Comparison of ENCODE assay signal across 18 mouse cellular contexts in the genomic region with DNA sequence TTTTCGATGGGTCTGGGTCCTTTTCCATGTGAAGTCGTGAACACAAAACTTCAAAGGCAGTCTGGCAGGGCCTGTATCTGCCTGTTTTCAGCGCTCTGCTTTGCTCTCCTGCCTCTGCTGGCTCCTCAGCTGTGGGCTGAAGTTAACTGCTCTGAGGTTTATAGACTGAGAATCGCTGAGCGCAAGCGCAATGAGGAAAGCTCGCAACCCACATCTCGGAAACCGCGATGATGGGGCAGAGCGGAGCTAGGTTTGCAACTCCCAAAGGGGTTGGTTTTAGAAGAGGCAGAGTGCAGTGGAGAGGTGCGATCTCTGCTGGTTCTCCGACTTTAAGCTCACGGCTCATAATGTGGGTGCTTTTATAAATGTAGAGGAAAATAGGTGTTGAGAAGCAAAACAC. TPM values are rescaled to one million over a fixed set of nuclear protein-coding genes. Genes with fewer than 3 reads are reported as not detected.
DNase-seq lines count a peak whose midpoint lies in the region; ATAC-seq and TF ChIP-seq lines count a peak whose summit lies in the region.
"Had no signal": no experiment of that assay in that cellular context is flagged by ENCODE, and none has a peak within 500 bp of the region (broad histone marks: within the 10 kb centered on the region; RNA-seq: fewer than 3 reads in every experiment).

No protein-coding gene starts in this region.

- H3K9ac ChIP-seq in lung, embryonic 14.5 days = no peak overlapping the region
- H3K9ac ChIP-seq in embryonic facial prominence, embryonic 12.5 days = no peak overlapping the region
- no peak overlapping the region for H3K9ac ChIP-seq in limb, embryonic 13.5 days
- H3K9ac ChIP-seq: intestine, embryonic 15.5 days; limb, embryonic 15.5 days had no signal

- peak; percentile 51 for DNase-seq in lung, embryonic 14.5 days
- no peak for DNase-seq in lung, postnatal 4 days
- DNase-seq in retina, postnatal 1 day = peak; percentile 39
- no peak for DNase-seq in thymus, postnatal 4 days
- DNase-seq: adrenal gland, adult 8-10 months; cerebellum, adult 9-11 months; heart, adult 2 months; heart, postnatal 10 days; layer of hippocampus, adult 9-11 months; lung, adult 2 months had no signal

- no peak for TF ChIP-seq CTCF in lung, embryonic 14.5 days (IDR thresholded peaks at IDR 0.05; ENCODE audit: low read depth)

- 2% methylated on average over 14 of the region's 14 CpGs for WGBS in lung, embryonic 14.5 days
- WGBS in embryonic facial prominence, embryonic 12.5 days = 3% methylated on average over 14 of the region's 14 CpGs
- WGBS in limb, embryonic 13.5 days = 1% methylated on average over 14 of the region's 14 CpGs

- H3K4me1 ChIP-seq in lung, embryonic 14.5 days (ENCODE audit: insufficient read depth) = no peaks in the 10 kb centered on the region; the same call in 1 of the 2 replicates
- peaks cover 9% of the 10 kb centered on the region for H3K4me1 ChIP-seq in embryonic facial prominence, embryonic 12.5 days
- peaks cover 32% of the 10 kb centered on the region for H3K4me1 ChIP-seq in limb, embryonic 13.5 days

- no peaks in the 10 kb centered on the region for H3K9me3 ChIP-seq in lung, embryonic 14.5 days (ENCODE audit: low read depth, low read length)
- no peaks in the 10 kb centered on the region for H3K9me3 ChIP-seq in embryonic facial prominence, embryonic 12.5 days
- no peaks in the 10 kb centered on the region for H3K9me3 ChIP-seq in limb, embryonic 13.5 days
- H3K9me3 ChIP-seq: intestine, embryonic 15.5 days; limb, embryonic 15.5 days had no signal

- ATAC-seq in lung, embryonic 14.5 days (ENCODE audit: insufficient read depth) = no peak
- no peak for ATAC-seq in embryonic facial prominence, embryonic 12.5 days (ENCODE audit: insufficient number of reproducible peaks, insufficient read depth, low FRiP score, low TSS enrichment)
- no peak for ATAC-seq in limb, embryonic 13.5 days (ENCODE audit: low FRiP score, low read depth)
- ATAC-seq in megakaryocyte, adult 5-6 weeks (ENCODE audit: poor library complexity, severe bottlenecking) = no peak
- ATAC-seq: intestine, embryonic 15.5 days had no signal

- H3K4me3 ChIP-seq in lung, embryonic 14.5 days (ENCODE audit: low read depth, low read length) = no peak overlapping the region
- H3K4me3 ChIP-seq in embryonic facial prominence, embryonic 12.5 days = no peak overlapping the region
- H3K4me3 ChIP-seq in limb, embryonic 13.5 days = peak overlapping the region; percentile 10; the same call in 1 of the 2 replicates
- H3K4me3 ChIP-seq: heart, adult 2 months; intestine, embryonic 15.5 days; limb, embryonic 15.5 days had no signal

- H3K27me3 ChIP-seq in lung, embryonic 14.5 days (ENCODE audit: insufficient read depth, low read length) = peaks cover 66% of the 10 kb centered on the region
- H3K27me3 ChIP-seq in embryonic facial prominence, embryonic 12.5 days = peaks cover 75% of the 10 kb centered on the region
- H3K27me3 ChIP-seq in limb, embryonic 13.5 days = peaks cover 83% of the 10 kb centered on the region

- no peak overlapping the region for H3K4me2 ChIP-seq in lung, embryonic 14.5 days
- H3K4me2 ChIP-seq in embryonic facial prominence, embryonic 12.5 days (replicated peaks) = 0 out of 2 replicates have a peak overlapping the region, but pooled peaks have one; percentile 5
- peak overlapping the region; percentile 23; the same call in 1 of the 2 replicates for H3K4me2 ChIP-seq in limb, embryonic 13.5 days (replicated peaks)
- H3K4me2 ChIP-seq: intestine, embryonic 15.5 days; limb, embryonic 15.5 days had no signal

- H3K27ac ChIP-seq in lung, embryonic 14.5 days (ENCODE audit: low read depth) = no peak overlapping the region
- no peak overlapping the region for H3K27ac ChIP-seq in embryonic facial prominence, embryonic 12.5 days
- H3K27ac ChIP-seq in limb, embryonic 13.5 days = no peak overlapping the region
- H3K27ac ChIP-seq: heart, adult 2 months; intestine, embryonic 15.5 days; kidney, postnatal 0 days; limb, embryonic 15.5 days had no signal

- no peaks in the 10 kb centered on the region for H3K36me3 ChIP-seq in lung, embryonic 14.5 days (ENCODE audit: insufficient read depth)
- H3K36me3 ChIP-seq in embryonic facial prominence, embryonic 12.5 days = no peaks in the 10 kb centered on the region
- no peaks in the 10 kb centered on the region for H3K36me3 ChIP-seq in limb, embryonic 13.5 days
- H3K36me3 ChIP-seq: G1E; intestine, embryonic 15.5 days; limb, embryonic 15.5 days had no signal

RNA-seq across cellular contexts. Expression of gene Sox14, which starts 3.3 kb away (rescaled TPM):
- 0.09 TPM in 1 of 2 replicates, not detected in the other for polyA plus RNA-seq in lung, embryonic 14.5 days (2014; fragmentation: Nextera tagmentation; extraction: Ambion mirVana)
- 1.3 and 2.4 TPM in 2 replicates for polyA plus RNA-seq in embryonic facial prominence, embryonic 12.5 days (2016; fragmentation: Nextera tagmentation; extraction: Ambion mirVana)
- polyA plus RNA-seq in limb, embryonic 13.5 days (2015; fragmentation: Nextera tagmentation; extraction: Ambion mirVana) = 0.06 and 0.18 TPM in 2 replicates
- not detected in 2 replicates for total RNA-seq in megakaryocyte, adult 5-6 weeks (2015)
- total RNA-seq in megakaryocyte, adult 5-6 weeks (2017) = not detected in 2 replicates
- total RNA-seq: adrenal gland, adult 8-10 months; heart, adult 2 months; heart, postnatal 10 days; megakaryocyte progenitor cell, adult 5-6 weeks had no signal
- polyA plus RNA-seq: G1E; heart, adult 2 months; intestine, embryonic 15.5 days; kidney, postnatal 0 days; limb, embryonic 15.5 days; lung, adult 2 months had no signal

Comparison
In these comparisons a context has a peak if more than half of its experiments do, and no peak if none do; other contexts are left out.
1. DNase-seq: peak in lung, embryonic 14.5 days (single experiment) and retina, postnatal 1 day (single experiment); none in lung, postnatal 4 days (0 of 2) and thymus, postnatal 4 days (single experiment).